Comparison of ENCODE assay signal across 27 mouse cellular contexts in the genomic region with DNA sequence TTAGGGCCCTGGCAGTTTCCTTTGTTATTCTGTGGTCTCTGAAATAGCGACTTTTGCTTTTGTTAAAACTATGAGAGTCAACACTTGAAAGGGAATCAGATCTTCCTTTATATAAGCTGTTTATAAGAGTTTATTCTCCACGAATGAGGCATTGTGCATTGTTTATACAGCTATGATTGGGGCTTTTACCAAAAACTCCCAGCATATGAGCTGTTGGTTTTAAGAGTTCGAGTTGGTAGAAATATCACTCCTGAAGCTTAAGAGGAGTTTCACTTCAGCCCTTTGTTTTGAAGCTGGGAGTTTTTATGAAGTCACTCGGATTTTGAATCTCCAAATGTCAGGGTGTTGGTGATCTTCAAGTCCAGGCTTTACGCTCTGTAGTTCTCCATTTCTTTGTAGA. TPM values are rescaled to one million over a fixed set of nuclear protein-coding genes. Genes with fewer than 3 reads are reported as not detected.
DNase-seq lines count a peak whose midpoint lies in the region; ATAC-seq and TF ChIP-seq lines count a peak whose summit lies in the region.
"Had no signal": no experiment of that assay in that cellular context is flagged by ENCODE, and none has a peak within 500 bp of the region (broad histone marks: within the 10 kb centered on the region; RNA-seq: fewer than 3 reads in every experiment).

No protein-coding gene starts in this region.

- H3K9me3 ChIP-seq in lung, embryonic 15.5 days: no peaks in the 10 kb centered on the region
- H3K9me3 ChIP-seq in midbrain, embryonic 16.5 days (replicated peaks; ENCODE audit: control insufficient read depth, low read length, poor library complexity, severe bottlenecking): no peaks in the 10 kb centered on the region
- H3K9me3 ChIP-seq: forebrain, embryonic 10.5 days; heart, embryonic 13.5 days; limb, embryonic 13.5 days; liver, embryonic 15.5 days; midbrain, embryonic 15.5 days had no signal

- no peak overlapping the region for H3K9ac ChIP-seq in lung, embryonic 15.5 days
- no peak overlapping the region for H3K9ac ChIP-seq in midbrain, embryonic 16.5 days (ENCODE audit: low read depth, low read length)
- H3K9ac ChIP-seq: heart, embryonic 13.5 days; limb, embryonic 13.5 days; liver, embryonic 15.5 days; midbrain, embryonic 15.5 days had no signal

- H3K4me3 ChIP-seq in lung, embryonic 15.5 days: no peak overlapping the region
- H3K4me3 ChIP-seq in left cerebral cortex, adult 2 months: no peak overlapping the region
- no peak overlapping the region for H3K4me3 ChIP-seq in midbrain, embryonic 16.5 days (ENCODE audit: low read depth, low read length)
- H3K4me3 ChIP-seq: forebrain, embryonic 10.5 days; heart, adult 2 months; heart, embryonic 13.5 days; layer of hippocampus, adult 2 months; limb, embryonic 13.5 days; liver, embryonic 15.5 days; midbrain, embryonic 15.5 days; myocyte had no signal

- no peak for TF ChIP-seq CTCF in left cerebral cortex, adult 2 months (IDR thresholded peaks at IDR 0.05)

- WGBS in lung, embryonic 15.5 days: 69% methylated on average over 5 of the region's 5 CpGs
- WGBS in midbrain, embryonic 16.5 days: 88% methylated on average over 5 of the region's 5 CpGs

- H3K4me1 ChIP-seq in lung, embryonic 15.5 days: peaks cover 17% of the 10 kb centered on the region
- peaks cover 12% of the 10 kb centered on the region for H3K4me1 ChIP-seq in midbrain, embryonic 16.5 days (ENCODE audit: control insufficient read depth, insufficient read depth, low read length)

- H3K27me3 ChIP-seq in lung, embryonic 15.5 days: no peaks in the 10 kb centered on the region
- H3K27me3 ChIP-seq in midbrain, embryonic 16.5 days (ENCODE audit: control insufficient read depth, insufficient read depth, low read depth, low read length): no peaks in the 10 kb centered on the region
- H3K27me3 ChIP-seq: heart, embryonic 13.5 days; limb, embryonic 13.5 days; liver, embryonic 15.5 days; midbrain, embryonic 15.5 days had no signal

- DNase-seq in lung, postnatal 4 days: no peak
- peak; percentile 22 for DNase-seq in thymus, postnatal 0 days (ENCODE audit: low spot score)
- DNase-seq in thymus, postnatal 25 days: no peak
- peak; percentile 32 for DNase-seq in lung, postnatal 25 days (ENCODE audit: low spot score)
- DNase-seq in left cerebral cortex, adult 2 months (ENCODE audit: extremely low spot score in 1 of 2, low spot score in 2 of 2): no peak
- DNase-seq: cerebellum, adult 11-12 months; cerebellum, postnatal 14 days; gastrocnemius, postnatal 25 days; heart, adult 2 months; heart, postnatal 14 days; kidney, postnatal 25 days; right cerebral cortex, postnatal 4 days; thymus, postnatal 36 days had no signal

- no peak overlapping the region for H3K4me2 ChIP-seq in lung, embryonic 15.5 days
- H3K4me2 ChIP-seq in midbrain, embryonic 16.5 days (ENCODE audit: low read length): no peak overlapping the region
- H3K4me2 ChIP-seq: heart, embryonic 13.5 days; limb, embryonic 13.5 days; liver, embryonic 15.5 days; midbrain, embryonic 15.5 days had no signal

- peak overlapping the region; percentile 38; the same call in 1 of the 2 replicates for H3K27ac ChIP-seq in lung, embryonic 15.5 days
- no peak overlapping the region for H3K27ac ChIP-seq in left cerebral cortex, adult 2 months
- H3K27ac ChIP-seq in midbrain, embryonic 16.5 days (ENCODE audit: low read length): no peak overlapping the region
- H3K27ac ChIP-seq: forebrain, embryonic 10.5 days; heart, adult 2 months; heart, embryonic 13.5 days; hindbrain, postnatal 0 days; layer of hippocampus, adult 2 months; limb, embryonic 13.5 days; liver, embryonic 15.5 days; midbrain, embryonic 15.5 days; stomach, postnatal 0 days had no signal

- peaks cover 29% of the 10 kb centered on the region for H3K36me3 ChIP-seq in lung, embryonic 15.5 days
- peaks cover 25% of the 10 kb centered on the region for H3K36me3 ChIP-seq in midbrain, embryonic 16.5 days (ENCODE audit: control insufficient read depth, insufficient read depth, low read length)

- intact Hi-C loops in left cerebral cortex, adult 2 months (cut with DNase I): no loop called here

- no peak for ATAC-seq in lung, embryonic 15.5 days (ENCODE audit: borderline replicate concordance, extremely low read depth, low FRiP score, low TSS enrichment)
- no peak for ATAC-seq in midbrain, embryonic 16.5 days
- ATAC-seq: forebrain, embryonic 16.5 days; hindbrain, postnatal 0 days; intestine, postnatal 0 days; midbrain, embryonic 15.5 days had no signal

RNA-seq across cellular contexts. Expression of gene Tomm34, which starts 6.9 kb away (rescaled TPM):
- 52.3 and 53.0 TPM in 2 replicates for polyA plus RNA-seq in lung, embryonic 15.5 days (2015; fragmentation: Nextera tagmentation; extraction: Ambion mirVana)
- polyA plus RNA-seq in thymus, postnatal 0 days (2015; fragmentation: Nextera tagmentation; extraction: Ambion mirVana): 80.0 and 80.8 TPM in 2 replicates
- 10 to 100 TPM; 79.2 to 83.9 TPM for total RNA-seq in left cerebral cortex, adult 2 months (2021)
- 49.6 and 50.4 TPM in 2 replicates for polyA plus RNA-seq in midbrain, embryonic 16.5 days (2015; fragmentation: Nextera tagmentation; extraction: Ambion mirVana)

RNA-seq across cellular contexts. Expression of gene Stk4, which starts 7.8 kb away (rescaled TPM):
- 20.3 and 23.2 TPM in 2 replicates for polyA plus RNA-seq in lung, embryonic 15.5 days (2015; fragmentation: Nextera tagmentation; extraction: Ambion mirVana)
- 67.8 and 68.4 TPM in 2 replicates for polyA plus RNA-seq in thymus, postnatal 0 days (2015; fragmentation: Nextera tagmentation; extraction: Ambion mirVana)
- total RNA-seq in left cerebral cortex, adult 2 months (2021): 10 to 100 TPM; 32.4 to 41.9 TPM
- polyA plus RNA-seq in midbrain, embryonic 16.5 days (2015; fragmentation: Nextera tagmentation; extraction: Ambion mirVana): 17.2 and 20.1 TPM in 2 replicates

RNA-seq across cellular contexts. Expression of gene Pabpc1l, which starts 52.6 kb away (rescaled TPM):
- polyA plus RNA-seq in lung, embryonic 15.5 days (2015; fragmentation: Nextera tagmentation; extraction: Ambion mirVana): 1.2 TPM in 2 replicates
- 1.8 and 2.0 TPM in 2 replicates for polyA plus RNA-seq in thymus, postnatal 0 days (2015; fragmentation: Nextera tagmentation; extraction: Ambion mirVana)
- 1 to 10 TPM in 1 of 2 experiments, under 1 TPM in 1; 0.84 to 1.1 TPM for total RNA-seq in left cerebral cortex, adult 2 months (2021)
- 1.8 and 2.5 TPM in 2 replicates for polyA plus RNA-seq in midbrain, embryonic 16.5 days (2015; fragmentation: Nextera tagmentation; extraction: Ambion mirVana)
- total RNA-seq: ES-E14 had no signal

Comparison
In these comparisons a context has a peak if more than half of its experiments do, and no peak if none do; other contexts are left out.
1. DNase-seq: peak in thymus, postnatal 0 days (single experiment) and lung, postnatal 25 days (single experiment); none in lung, postnatal 4 days (0 of 2), thymus, postnatal 25 days (single experiment) and left cerebral cortex, adult 2 months (0 of 2).